Mouse (Mus musculus): ENCODE results near the gene Fbxo2. TPM values are rescaled to one million over a fixed set of nuclear protein-coding genes. Genes with fewer than 3 reads are reported as not detected.

Gene Fbxo2
- total and polyA plus RNA-seq, 3 experiments, result 0.30 to 5.9 TPM; not detected in 1

- H3K9ac ChIP-seq (ENCODE audit: insufficient read depth, low read depth), result no peak overlapping the region
- H3K4me3 ChIP-seq (replicated peaks in 1 of 3; ENCODE audit: low read depth in 2 of 3, low read length in 2 of 3, poor library complexity in 1 of 3), result no peak overlapping the region
- no peak overlapping the region for H3K4me2 ChIP-seq (ENCODE audit: insufficient read depth, low read depth, poor library complexity, severe bottlenecking)
- H3K4me1 ChIP-seq (ENCODE audit: control insufficient read depth in 1 of 2, insufficient read depth in 2 of 2), result peaks cover 0 to 3% of the 10 kb centered on the region in 2 experiments; a peak in 2 of 4 replicates
- DNase-seq (ENCODE audit: extremely low read depth), result no peak
- H3K27me3 ChIP-seq (replicated peaks), result peaks cover 89% of the 10 kb centered on the region
- TF ChIP-seq POLR2A (IDR thresholded peaks at IDR 0.05; ENCODE audit: low read depth, low read length) (no peak), MAZ (IDR thresholded peaks at IDR 0.05; ENCODE audit: low read depth, low read length) (no peak), ZC3H11A (IDR thresholded peaks at IDR 0.05; ENCODE audit: low read depth, low read length) (no peak), MEF2A (IDR thresholded peaks at IDR 0.05; ENCODE audit: borderline replicate concordance, low read depth, low read length) (no peak), RAD21 (IDR thresholded peaks at IDR 0.05; ENCODE audit: low read depth, low read length) (no peak), MXI1 (IDR thresholded peaks at IDR 0.05; ENCODE audit: low read depth, low read length) (no peak), ZKSCAN1 (IDR thresholded peaks at IDR 0.05; ENCODE audit: borderline replicate concordance, low read depth, low read length) (no peak), HCFC1 (IDR thresholded peaks at IDR 0.05; ENCODE audit: low read depth, low read length) (no peak), ELF1 (IDR thresholded peaks at IDR 0.05; ENCODE audit: low read depth, low read length) (no peak), CHD2 (IDR thresholded peaks at IDR 0.05; ENCODE audit: low read length) (no peak), TBP (conservative IDR thresholded peaks at IDR 0.05; ENCODE audit: low read depth, low read length) (no peak), PAX5 (IDR thresholded peaks at IDR 0.05; ENCODE audit: low read length) (no peak), EP300 (IDR thresholded peaks at IDR 0.05; ENCODE audit: low read length) (no peak), ZMIZ1 (IDR thresholded peaks at IDR 0.05; ENCODE audit: low read depth, low read length) (no peak), ETS1 (conservative IDR thresholded peaks at IDR 0.05; ENCODE audit: low read depth, low read length) (no peak), BHLHE40 (IDR thresholded peaks at IDR 0.05; ENCODE audit: low read depth, low read length) (no peak), RCOR1 (conservative IDR thresholded peaks at IDR 0.05; ENCODE audit: low read depth, low read length) (no peak), MAX (IDR thresholded peaks at IDR 0.05; ENCODE audit: low read length) (no peak), USF1 (IDR thresholded peaks at IDR 0.05; ENCODE audit: low read depth, low read length) (no peak)
- in situ Hi-C loops (cut with MboI; ENCODE audit: low pct_ligation_motif_present, low pct_unique_long_range_greater_than_20kb, low sequenced_read_pairs), result no loop called here
- peaks cover 4% of the 10 kb centered on the region for H3K9me3 ChIP-seq (replicated peaks; ENCODE audit: low read length)
- dilution Hi-C loops (cut with MboI; ENCODE audit: extremely low pct_ligation_motif_present, extremely low pct_unique_long_range_greater_than_20kb, low sequenced_read_pairs), result no loop called here
- no peak overlapping the region for H3K27ac ChIP-seq (ENCODE audit: insufficient read depth, low read depth)
- no peaks in the 10 kb centered on the region for H3K79me2 ChIP-seq (replicated peaks; ENCODE audit: control insufficient read depth, extremely low read depth, insufficient read depth, poor library complexity, severe bottlenecking)
- no peaks in the 10 kb centered on the region for H3K36me3 ChIP-seq (replicated peaks in 1 of 2; ENCODE audit: control insufficient read depth in 1 of 2, insufficient read depth in 1 of 2, low read length in 1 of 2)
Measured at GRCm38 (mm10) chr4:148128241-148128640, 32.2 kb upstream of the Fbxo2 start.

GRCm38 (mm10) chr4:148128672-148129071 is 31.7 kb upstream of the Fbxo2 start:
- in situ Hi-C loops (cut with MboI; ENCODE audit: low pct_ligation_motif_present, low pct_unique_long_range_greater_than_20kb, low sequenced_read_pairs) (no loop called here), dilution Hi-C loops (cut with MboI; ENCODE audit: extremely low pct_ligation_motif_present, extremely low pct_unique_long_range_greater_than_20kb, low sequenced_read_pairs) (no loop called here)
- no peaks in the 10 kb centered on the region for H3K36me3 ChIP-seq (replicated peaks in 1 of 2; ENCODE audit: control insufficient read depth in 1 of 2, insufficient read depth in 1 of 2, low read length in 1 of 2)
- DNase-seq (ENCODE audit: extremely low read depth), result no peak
- H3K4me1 ChIP-seq (ENCODE audit: control insufficient read depth in 1 of 2, insufficient read depth in 2 of 2), result peaks cover 0 to 3% of the 10 kb centered on the region in 2 experiments; a peak in 2 of 4 replicates
- H3K9ac ChIP-seq (ENCODE audit: insufficient read depth, low read depth), result no peak overlapping the region
- no peak overlapping the region for H3K4me3 ChIP-seq (replicated peaks in 1 of 3; ENCODE audit: low read depth in 2 of 3, low read length in 2 of 3, poor library complexity in 1 of 3)
- no peak for TF ChIP-seq TBP (conservative IDR thresholded peaks at IDR 0.05; ENCODE audit: low read depth, low read length)
- no peak for TF ChIP-seq MYC (IDR thresholded peaks at IDR 0.05; ENCODE audit: low read depth, low read length)
- TF ChIP-seq SMC3 (IDR thresholded peaks at IDR 0.05; ENCODE audit: low read depth, low read length), result no peak
- no peak for TF ChIP-seq CTCF (conservative IDR thresholded peaks at IDR 0.05 in 1 of 2, IDR thresholded peaks at IDR 0.05 in 1 of 2; ENCODE audit: low read depth in 2 of 2, low read length in 2 of 2)
- TF ChIP-seq PAX5 (IDR thresholded peaks at IDR 0.05; ENCODE audit: low read length), result no peak
- TF ChIP-seq ELF1 (IDR thresholded peaks at IDR 0.05; ENCODE audit: low read depth, low read length), result no peak
- TF ChIP-seq E2F4 (IDR thresholded peaks at IDR 0.05; ENCODE audit: insufficient replicate concordance, low read depth, low read length), result no peak
- no peak for TF ChIP-seq ZKSCAN1 (IDR thresholded peaks at IDR 0.05; ENCODE audit: borderline replicate concordance, low read depth, low read length)
- TF ChIP-seq JUN (IDR thresholded peaks at IDR 0.05; ENCODE audit: insufficient read depth, low read depth, low read length), result no peak
- no peak for TF ChIP-seq ETS1 (conservative IDR thresholded peaks at IDR 0.05; ENCODE audit: low read depth, low read length)
- no peak for TF ChIP-seq NRF1 (IDR thresholded peaks at IDR 0.05; ENCODE audit: low read depth, low read length)
- no peak for TF ChIP-seq UBTF (IDR thresholded peaks at IDR 0.05; ENCODE audit: low read depth, low read length)
- no peak for TF ChIP-seq ZMIZ1 (IDR thresholded peaks at IDR 0.05; ENCODE audit: low read depth, low read length)
- TF ChIP-seq ZNF384 (IDR thresholded peaks at IDR 0.05; ENCODE audit: low read depth, low read length), result no peak
- TF ChIP-seq USF2 (conservative IDR thresholded peaks at IDR 0.05; ENCODE audit: low read depth, low read length), result no peak
- peaks cover 88% of the 10 kb centered on the region for H3K27me3 ChIP-seq (replicated peaks)
- no peaks in the 10 kb centered on the region for H3K79me2 ChIP-seq (replicated peaks; ENCODE audit: control insufficient read depth, extremely low read depth, insufficient read depth, poor library complexity, severe bottlenecking)
- no peak overlapping the region for H3K4me2 ChIP-seq (ENCODE audit: insufficient read depth, low read depth, poor library complexity, severe bottlenecking)
- H3K9me3 ChIP-seq (replicated peaks; ENCODE audit: low read length), result peaks cover 4% of the 10 kb centered on the region
- no peak overlapping the region for H3K27ac ChIP-seq (ENCODE audit: insufficient read depth, low read depth)
